Mouse (Mus musculus): Measurements from ENCODE around the gene Zdhhc14. TPM values are rescaled to one million over a fixed set of nuclear protein-coding genes. Genes with fewer than 3 reads are reported as not detected.

Zdhhc14 gene
- total and polyA plus RNA-seq, 3 experiments, result 0.34 to 1.3 (median 0.35) TPM

GRCm38 (mm10) chr17:5785238-5785637 is 292.9 kb downstream of the Zdhhc14 start:
- dilution Hi-C loops (cut with MboI; ENCODE audit: extremely low pct_ligation_motif_present, extremely low pct_unique_long_range_greater_than_20kb, low sequenced_read_pairs), result no loop called here
- in situ Hi-C loops (cut with MboI; ENCODE audit: low pct_ligation_motif_present, low pct_unique_long_range_greater_than_20kb, low sequenced_read_pairs), result no loop called here
- H3K4me3 ChIP-seq (replicated peaks in 1 of 3; ENCODE audit: low read depth in 2 of 3, low read length in 2 of 3, poor library complexity in 1 of 3), result no peak overlapping the region

GRCm38 (mm10) chr17:5792164-5792791 is 299.9 kb downstream of the Zdhhc14 start:
- Histone ChIP-seq H3K4me3 (replicated peaks in 1 of 3; ENCODE audit: low read depth in 2 of 3, low read length in 2 of 3, poor library complexity in 1 of 3) (no peak overlapping the region), H3K79me2 (replicated peaks; ENCODE audit: control insufficient read depth, extremely low read depth, insufficient read depth, poor library complexity, severe bottlenecking) (no peaks in the 10 kb centered on the region), H3K27me3 (replicated peaks) (no peaks in the 10 kb centered on the region), H3K27ac (ENCODE audit: insufficient read depth, low read depth) (no peak overlapping the region), H3K4me2 (ENCODE audit: insufficient read depth, low read depth, poor library complexity, severe bottlenecking) (no peak overlapping the region), H3K36me3 (replicated peaks in 1 of 2; ENCODE audit: control insufficient read depth in 1 of 2, insufficient read depth in 1 of 2, low read length in 1 of 2) (no peaks in the 10 kb centered on the region), H3K4me1 (ENCODE audit: control insufficient read depth in 1 of 2, insufficient read depth in 2 of 2) (peaks cover 7 to 19% of the 10 kb centered on the region in 2 experiments; a peak in 3 of 4 replicates), H3K9me3 (replicated peaks; ENCODE audit: low read length) (peaks cover 6% of the 10 kb centered on the region), H3K9ac (ENCODE audit: insufficient read depth, low read depth) (no peak overlapping the region)
- in situ Hi-C loops (cut with MboI; ENCODE audit: low pct_ligation_motif_present, low pct_unique_long_range_greater_than_20kb, low sequenced_read_pairs), result loop anchor here (10.0 kb wide), 2 partner anchors 63 to 213 kb away; no protein-coding TSS in a partner anchor
- TF ChIP-seq NRF1 (IDR thresholded peaks at IDR 0.05; ENCODE audit: low read depth, low read length) (no peak), ELF1 (IDR thresholded peaks at IDR 0.05; ENCODE audit: low read depth, low read length) (no peak), MAZ (IDR thresholded peaks at IDR 0.05; ENCODE audit: low read depth, low read length) (no peak), CTCF (conservative IDR thresholded peaks at IDR 0.05 in 1 of 2, IDR thresholded peaks at IDR 0.05 in 1 of 2; ENCODE audit: low read depth in 2 of 2, low read length in 2 of 2) (no peak), UBTF (IDR thresholded peaks at IDR 0.05; ENCODE audit: low read depth, low read length) (no peak), ETS1 (conservative IDR thresholded peaks at IDR 0.05; ENCODE audit: low read depth, low read length) (no peak), SMC3 (IDR thresholded peaks at IDR 0.05; ENCODE audit: low read depth, low read length) (no peak), KAT2A (IDR thresholded peaks at IDR 0.05; ENCODE audit: insufficient replicate concordance, low read length) (no peak), SIN3A (IDR thresholded peaks at IDR 0.05; ENCODE audit: low read length) (no peak), TBP (conservative IDR thresholded peaks at IDR 0.05; ENCODE audit: low read depth, low read length) (no peak), ZC3H11A (IDR thresholded peaks at IDR 0.05; ENCODE audit: low read depth, low read length) (no peak), E2F4 (IDR thresholded peaks at IDR 0.05; ENCODE audit: insufficient replicate concordance, low read depth, low read length) (no peak), MYC (IDR thresholded peaks at IDR 0.05; ENCODE audit: low read depth, low read length) (no peak), POLR2AphosphoS2 (IDR thresholded peaks at IDR 0.05; ENCODE audit: low read depth, low read length) (no peak), MAX (IDR thresholded peaks at IDR 0.05; ENCODE audit: low read length) (no peak), TCF12 (IDR thresholded peaks at IDR 0.05; ENCODE audit: low read depth, low read length) (no peak), RCOR1 (conservative IDR thresholded peaks at IDR 0.05; ENCODE audit: low read depth, low read length) (no peak)
- no peak for DNase-seq (ENCODE audit: extremely low read depth)
- dilution Hi-C loops (cut with MboI; ENCODE audit: extremely low pct_ligation_motif_present, extremely low pct_unique_long_range_greater_than_20kb, low sequenced_read_pairs), result no loop called here

More at GRCm38 (mm10) chr17:5785238-5785637, 292.9 kb downstream of the Zdhhc14 start:
- no peak for DNase-seq (ENCODE audit: extremely low read depth)
- no peaks in the 10 kb centered on the region for H3K79me2 ChIP-seq (replicated peaks; ENCODE audit: control insufficient read depth, extremely low read depth, insufficient read depth, poor library complexity, severe bottlenecking)
- H3K9me3 ChIP-seq (replicated peaks; ENCODE audit: low read length), result peaks cover 5% of the 10 kb centered on the region
- TF ChIP-seq UBTF (IDR thresholded peaks at IDR 0.05; ENCODE audit: low read depth, low read length) (no peak), ZC3H11A (IDR thresholded peaks at IDR 0.05; ENCODE audit: low read depth, low read length) (no peak), MEF2A (IDR thresholded peaks at IDR 0.05; ENCODE audit: borderline replicate concordance, low read depth, low read length) (no peak), TCF12 (IDR thresholded peaks at IDR 0.05; ENCODE audit: low read depth, low read length) (no peak), JUND (conservative IDR thresholded peaks at IDR 0.05; ENCODE audit: low read depth, low read length) (no peak), HCFC1 (IDR thresholded peaks at IDR 0.05; ENCODE audit: low read depth, low read length) (no peak), USF1 (IDR thresholded peaks at IDR 0.05; ENCODE audit: low read depth, low read length) (no peak), POLR2A (IDR thresholded peaks at IDR 0.05; ENCODE audit: low read depth, low read length) (no peak), NRF1 (IDR thresholded peaks at IDR 0.05; ENCODE audit: low read depth, low read length) (no peak), RAD21 (IDR thresholded peaks at IDR 0.05; ENCODE audit: low read depth, low read length) (no peak), SMC3 (IDR thresholded peaks at IDR 0.05; ENCODE audit: low read depth, low read length) (no peak), CHD1 (IDR thresholded peaks at IDR 0.05; ENCODE audit: low read depth, low read length) (no peak)
- H3K4me1 ChIP-seq (ENCODE audit: control insufficient read depth in 1 of 2, insufficient read depth in 2 of 2), result no peaks in the 10 kb centered on the region
- no peaks in the 10 kb centered on the region for H3K27me3 ChIP-seq (replicated peaks)
- H3K27ac ChIP-seq (ENCODE audit: insufficient read depth, low read depth), result no peak overlapping the region
- no peaks in the 10 kb centered on the region for H3K36me3 ChIP-seq (replicated peaks in 1 of 2; ENCODE audit: control insufficient read depth in 1 of 2, insufficient read depth in 1 of 2, low read length in 1 of 2)
- H3K9ac ChIP-seq (ENCODE audit: insufficient read depth, low read depth), result no peak overlapping the region
- H3K4me2 ChIP-seq (ENCODE audit: insufficient read depth, low read depth, poor library complexity, severe bottlenecking), result no peak overlapping the region

Data from CH12.LX (cell line).